Mouse (Mus musculus): ENCODE data around the gene Ints12.
A peak's percentile ranks its signal among the peaks of the same experiment; 100 is the strongest.

Gene Ints12

DNA sequence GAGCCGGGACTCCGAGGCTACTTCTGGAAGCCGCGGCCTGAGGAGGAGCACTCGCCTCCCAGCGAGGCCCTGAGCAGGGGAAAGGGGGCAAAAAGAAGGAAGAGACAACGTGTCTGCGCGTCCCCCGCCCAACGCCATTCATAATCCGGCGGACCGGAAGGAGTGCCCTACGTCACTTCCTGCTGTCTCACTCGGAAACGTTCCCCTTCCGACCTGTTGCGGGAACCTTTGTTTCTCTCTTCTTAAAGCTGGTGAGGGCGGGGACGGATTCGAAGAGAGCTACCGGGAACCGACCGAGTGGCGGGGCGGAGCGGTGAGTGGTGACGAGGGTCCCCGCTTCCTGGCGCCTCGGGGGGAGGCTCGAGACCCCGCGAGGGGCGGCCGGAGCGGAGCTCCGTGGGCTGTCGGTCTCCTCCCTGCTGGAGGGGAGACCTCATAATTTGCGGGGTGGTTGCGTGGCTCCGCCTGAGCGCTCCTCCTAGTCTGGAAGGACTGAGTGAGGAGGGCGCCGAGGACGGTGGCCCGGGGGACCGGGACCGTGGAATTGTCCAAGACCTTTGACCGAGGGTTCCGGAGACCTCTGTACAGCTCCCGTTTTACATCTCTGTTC, at the start of gene Ints12, which contains the start of gene Gstcd:
Gene Ints12 (plus strand): TSS at position 177 of the 610 bp plus-strand sequence.
Gene Gstcd (minus strand): TSS at position 370 of the 610 bp plus-strand sequence.
- DNase-seq (ENCODE audit: extremely low spot score, low spot score) = peak; percentile 97

DNA sequence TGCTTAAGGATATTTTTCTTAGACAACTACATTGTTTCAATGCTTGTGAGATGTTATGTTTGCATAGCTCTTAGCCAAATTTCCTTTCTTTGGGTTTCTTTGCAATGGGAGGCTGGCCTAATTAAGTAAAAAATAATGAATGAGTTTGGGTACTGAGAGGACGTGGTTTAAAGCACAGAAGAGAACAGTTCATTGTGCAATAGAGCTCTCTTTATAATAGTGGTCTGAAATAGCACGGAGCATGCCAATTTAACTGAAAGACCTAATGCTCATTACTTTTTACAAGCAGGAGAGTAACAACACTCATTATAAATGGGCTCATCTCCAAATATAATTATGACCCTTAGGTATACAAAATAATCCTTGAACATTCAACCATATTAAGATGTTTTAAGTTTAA, 39.6 kb upstream of the Ints12 start:
- DNase-seq (ENCODE audit: extremely low spot score, low spot score) = no peak

- no peak for DNase-seq (ENCODE audit: extremely low spot score, low spot score)
These were observed 16.1 kb upstream of the Ints12 start for GRCm38 (mm10) chr3:133075560-133075959.

DNA sequence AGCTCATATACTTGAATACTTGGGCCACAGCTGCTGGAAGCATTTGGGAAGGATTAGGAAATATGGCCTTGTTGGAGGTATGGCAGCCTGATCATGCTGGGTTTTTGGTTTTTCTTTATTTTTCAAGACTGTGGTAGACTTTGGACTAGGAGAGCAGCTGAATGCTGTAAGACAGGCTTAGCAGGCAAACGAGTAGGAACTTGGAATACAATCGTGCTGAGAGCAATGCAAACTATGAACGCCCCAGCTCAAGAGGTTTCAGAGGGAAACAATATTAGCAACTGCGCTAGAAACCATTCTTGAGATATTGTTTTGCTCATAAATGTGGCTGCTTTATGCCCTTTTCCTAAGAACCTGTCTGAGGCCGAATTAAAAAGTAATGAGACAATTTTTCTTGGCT, 8.9 kb upstream of the Ints12 start:
- no peak for DNase-seq (ENCODE audit: extremely low spot score, low spot score)

DNA sequence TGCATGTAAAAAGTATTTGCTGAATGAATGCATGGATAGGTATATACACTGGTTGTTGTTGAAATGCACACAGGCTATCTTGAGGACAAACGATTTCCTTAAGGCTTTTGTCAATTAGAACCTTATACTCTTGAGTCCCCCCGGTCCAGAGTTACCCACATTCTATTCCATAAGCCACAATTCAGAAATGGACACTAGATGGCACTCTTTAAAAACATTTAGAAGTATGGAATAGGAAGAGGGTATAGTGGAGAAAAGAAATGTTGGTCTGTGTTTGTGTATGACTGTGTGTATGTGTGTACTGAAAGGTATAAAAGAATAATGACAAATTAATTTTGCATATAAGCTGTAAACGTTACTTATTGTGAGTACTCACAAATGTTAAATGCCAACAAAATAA, 5.8 kb upstream of the Ints12 start:
- DNase-seq (ENCODE audit: extremely low spot score, low spot score) = no peak

DNA sequence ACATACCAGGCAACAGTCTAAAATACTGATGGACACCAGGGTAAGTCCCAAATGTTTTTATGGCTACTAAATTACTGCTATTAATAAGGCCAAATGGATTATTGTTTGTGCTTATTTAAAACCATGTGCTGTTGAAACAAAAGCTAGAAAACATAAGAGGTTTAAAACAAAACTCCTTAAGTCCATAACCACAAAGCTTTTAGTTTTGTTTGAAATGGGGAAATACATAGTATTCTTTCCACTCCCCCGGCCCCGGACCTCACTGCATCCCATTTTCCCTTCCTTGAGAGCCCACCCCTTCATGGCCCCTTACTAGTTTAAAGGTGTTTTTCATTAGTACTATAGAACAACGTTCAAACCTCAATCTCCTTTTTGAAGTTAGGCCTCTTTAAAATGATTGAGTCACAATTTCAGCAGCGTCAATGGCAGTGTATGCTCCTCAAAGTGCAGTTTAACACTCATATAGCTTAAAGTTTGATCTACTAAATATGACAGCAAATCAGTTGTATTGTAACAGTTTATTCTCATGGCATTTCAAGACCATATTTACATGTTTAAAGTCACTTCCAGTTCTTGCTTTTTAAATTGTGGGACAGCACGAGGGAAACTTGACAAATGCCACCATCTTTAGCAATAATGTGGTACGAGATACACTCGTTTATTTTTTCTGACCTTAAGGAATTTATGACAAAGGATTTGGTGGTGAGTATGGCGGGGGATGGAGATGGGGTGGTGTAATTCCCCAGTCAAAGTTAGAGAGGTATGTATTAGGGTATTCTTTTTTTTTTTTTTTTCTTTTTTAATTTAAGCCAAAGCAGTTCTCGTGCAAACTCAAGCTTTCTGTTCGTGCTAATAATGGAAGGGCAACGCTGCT, 1.2 kb upstream of the Ints12 start:
- DNase-seq (ENCODE audit: extremely low spot score, low spot score) = no peak

- DNase-seq (ENCODE audit: extremely low spot score, low spot score) = no peak
These were observed 448 bp upstream of the Ints12 start for GRCm38 (mm10) chr3:133091121-133091663.

DNA sequence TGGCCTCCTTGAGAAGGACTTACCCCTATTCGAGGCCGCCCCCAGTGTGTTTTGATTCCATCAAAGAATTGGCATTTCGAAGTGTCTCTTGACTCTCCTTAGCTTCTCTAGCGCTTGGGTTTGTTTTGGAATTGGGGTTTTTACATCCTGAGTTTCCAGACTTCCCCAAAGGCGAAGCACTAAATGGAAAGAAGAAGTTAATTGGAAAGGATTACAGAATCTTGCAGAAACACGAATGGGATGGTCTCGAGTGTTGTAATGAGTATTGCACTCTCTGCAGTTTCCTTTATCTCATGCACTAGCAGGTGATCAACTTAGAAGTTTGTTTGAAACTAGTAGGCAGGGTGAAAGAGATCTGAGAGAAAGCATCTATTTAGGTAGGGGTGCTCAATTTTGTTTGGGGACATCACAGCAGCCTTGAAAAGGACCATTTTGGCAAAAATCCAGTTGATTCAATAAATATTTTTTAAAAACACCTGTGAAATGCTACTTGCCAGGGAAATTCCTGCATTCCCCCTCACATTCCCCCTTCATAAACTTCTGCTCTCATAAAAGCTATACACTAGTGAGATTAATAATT, 724 bp downstream of the Ints12 start:
- DNase-seq (ENCODE audit: extremely low spot score, low spot score) = no peak

GRCm38 (mm10) chr3:133092936-133093335, 1.3 kb downstream of the Ints12 start:
- no peak for DNase-seq (ENCODE audit: extremely low spot score, low spot score)

DNA sequence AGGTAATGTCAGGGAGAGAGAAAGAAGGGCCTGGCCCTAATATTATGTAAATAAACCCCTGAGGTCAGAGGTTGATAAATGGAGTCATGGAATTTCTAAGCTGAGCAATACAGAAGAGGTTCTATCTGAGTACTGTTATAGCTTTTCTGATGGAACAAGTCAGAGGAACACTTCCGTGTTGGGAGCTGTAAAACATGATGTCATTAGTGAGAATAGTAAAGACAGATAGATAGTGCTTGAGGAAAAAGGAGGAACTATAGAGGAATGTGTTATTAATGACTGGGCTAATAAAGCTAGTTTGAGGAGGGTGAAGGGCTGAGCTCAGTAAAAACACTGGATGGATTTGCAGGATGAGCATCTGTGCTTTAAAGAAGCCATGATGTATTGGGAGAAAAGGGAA, 2.7 kb downstream of the Ints12 start:
- DNase-seq (ENCODE audit: extremely low spot score, low spot score) = no peak

- no peak for DNase-seq (ENCODE audit: extremely low spot score, low spot score)
These were observed 6.3 kb downstream of the Ints12 start for GRCm38 (mm10) chr3:133097936-133098335.

- no peak for DNase-seq (ENCODE audit: extremely low spot score, low spot score)
These were observed 6.7 kb downstream of the Ints12 start for GRCm38 (mm10) chr3:133098336-133098735.

- no peak for DNase-seq (ENCODE audit: extremely low spot score, low spot score)
These were observed 7.3 kb downstream of the Ints12 start for GRCm38 (mm10) chr3:133098909-133099308.

DNA sequence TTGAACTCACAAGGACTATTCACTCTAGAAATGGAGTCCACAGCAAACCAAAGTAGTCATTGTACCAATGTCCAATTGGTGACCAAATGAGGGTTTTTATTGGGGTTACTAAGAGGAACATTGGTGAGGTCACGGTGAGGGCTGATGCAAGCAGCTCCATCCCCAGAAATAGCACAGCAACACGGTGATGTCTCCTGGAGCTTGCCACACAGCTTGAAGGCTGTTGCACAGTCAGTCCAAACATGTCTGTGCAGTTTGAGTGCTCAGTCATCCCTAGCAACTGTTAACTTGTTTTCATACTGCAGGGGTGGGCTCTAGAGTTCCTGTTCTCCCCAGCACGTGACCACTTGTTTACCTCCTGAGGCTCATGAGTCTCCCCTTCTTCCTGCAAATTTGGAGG, 12.1 kb downstream of the Ints12 start:
- DNase-seq (ENCODE audit: extremely low spot score, low spot score) = no peak

DNA sequence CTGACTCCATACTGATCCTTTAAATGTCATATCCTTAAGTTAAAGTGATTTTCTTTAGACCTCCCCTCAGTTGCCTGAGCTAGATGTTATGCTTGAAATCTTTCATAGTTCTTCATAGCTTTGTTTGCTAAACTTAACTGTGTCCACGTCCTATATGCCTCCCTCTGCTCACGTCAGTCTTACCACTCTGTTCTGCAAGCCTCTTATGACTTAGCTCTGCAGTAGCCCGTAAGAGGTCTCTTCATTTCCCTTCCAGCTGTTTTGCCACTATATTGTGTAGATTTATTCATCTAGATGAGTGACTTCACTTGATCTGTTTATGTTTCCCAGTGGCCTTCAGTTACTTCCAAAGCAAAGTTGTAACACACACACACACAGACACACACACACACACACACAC, 12.8 kb downstream of the Ints12 start:
- DNase-seq (ENCODE audit: extremely low spot score, low spot score) = no peak

DNA sequence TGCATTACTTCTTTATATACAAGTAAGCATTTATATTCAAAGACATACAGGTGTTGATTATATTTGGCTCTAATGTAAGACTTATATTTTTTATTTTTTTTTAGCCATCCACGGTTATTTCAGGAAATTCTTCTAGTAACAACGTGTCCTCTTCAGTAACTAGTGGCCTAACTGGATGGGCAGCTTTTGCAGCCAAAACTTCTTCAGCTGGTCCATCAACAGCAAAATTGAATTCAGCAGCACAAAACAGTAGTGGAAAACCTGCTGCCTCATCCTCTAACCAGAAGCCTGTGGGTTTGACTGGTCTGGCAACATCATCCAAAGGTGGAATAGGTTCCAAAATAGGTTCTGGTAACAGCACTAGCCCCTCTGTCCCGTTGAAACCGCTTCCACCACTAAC, 17.1 kb downstream of the Ints12 start:
- DNase-seq (ENCODE audit: extremely low spot score, low spot score) = no peak

DNA sequence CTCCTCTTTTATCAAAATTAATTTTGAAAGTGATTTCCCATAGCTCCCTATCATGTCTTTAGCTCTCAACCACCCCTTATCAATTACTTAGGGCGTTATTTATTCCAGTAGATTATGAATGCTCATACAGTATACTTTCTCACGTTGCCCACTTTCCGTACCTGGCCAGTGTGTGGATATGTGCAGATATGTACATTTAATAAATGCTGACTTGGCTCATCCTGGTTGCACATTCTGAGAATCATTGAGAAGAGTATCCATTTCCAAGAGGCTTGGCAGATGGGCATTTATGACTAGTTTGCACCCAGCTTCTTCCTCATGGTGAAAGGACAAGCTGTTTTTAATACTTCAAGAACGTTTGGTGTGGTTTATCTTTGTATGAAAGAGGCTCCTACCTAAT, 18.2 kb downstream of the Ints12 start:
- no peak for DNase-seq (ENCODE audit: extremely low spot score, low spot score)

GRCm38 (mm10) chr3:133111741-133112140, 20.1 kb downstream of the Ints12 start:
- DNase-seq (ENCODE audit: extremely low spot score, low spot score) = no peak

DNA sequence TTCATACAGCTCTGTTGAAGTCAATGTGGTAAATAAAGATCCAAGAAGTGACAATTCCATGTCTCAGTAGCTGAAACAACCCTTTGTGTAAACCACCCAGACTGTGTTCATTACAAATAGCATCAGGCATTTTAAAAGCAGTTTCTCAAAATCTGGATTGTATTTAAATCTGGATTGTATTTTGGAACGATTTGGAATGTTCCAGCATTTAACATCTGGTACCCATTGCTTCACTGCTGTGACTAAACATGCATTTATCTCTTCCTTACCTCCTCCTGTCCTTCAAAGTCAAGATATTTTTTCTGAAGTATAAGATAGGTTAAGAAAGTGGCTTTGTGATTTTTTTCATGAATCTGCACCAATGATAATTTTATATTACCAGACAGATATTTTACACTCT, 21.6 kb downstream of the Ints12 start:
- no peak for DNase-seq (ENCODE audit: extremely low spot score, low spot score)

DNA sequence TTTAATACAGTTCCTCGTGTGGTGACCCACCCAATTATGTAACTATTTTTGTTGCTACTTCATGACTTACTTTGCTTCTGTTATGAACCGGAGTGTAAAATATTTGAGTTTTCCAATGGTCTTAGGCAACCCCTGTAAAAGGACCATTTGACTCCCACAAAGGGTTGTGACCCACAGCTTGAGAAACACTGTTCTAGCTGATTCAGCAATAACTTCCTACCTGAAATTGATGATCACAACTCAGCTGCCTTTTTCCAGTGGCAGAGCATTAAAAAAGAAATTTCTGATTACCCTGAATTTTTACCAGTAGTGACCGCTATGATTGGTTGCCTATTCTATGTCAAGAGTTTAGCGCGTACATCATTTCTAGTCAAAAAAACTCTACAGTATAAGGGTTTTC, 39.7 kb downstream of the Ints12 start:
- no peak for DNase-seq (ENCODE audit: extremely low spot score, low spot score)

- DNase-seq (ENCODE audit: extremely low spot score, low spot score) = no peak
These were observed 41.0 kb downstream of the Ints12 start for GRCm38 (mm10) chr3:133132611-133133010.

- DNase-seq (ENCODE audit: extremely low spot score, low spot score) = no peak
These were observed 50.2 kb downstream of the Ints12 start for GRCm38 (mm10) chr3:133141877-133142276.
